Mouse (Mus musculus) G1E (cell line): ENCODE results near the gene Cdip1. TPM values are rescaled to one million over a fixed set of nuclear protein-coding genes. Genes with fewer than 3 reads are reported as not detected.

Experiments
- ATAC-seq: 2 replicates; pipeline ENCODE4 v1.8.0; 2016; ENCODE audit warnings: mild to moderate bottlenecking; ENCODE audit not compliant: insufficient number of reproducible peaks, poor library complexity, low FRiP score, severe bottlenecking; ENCODE audit errors: extremely low read depth
- DNase-seq: peaks from one replicate; pipeline ENCODE4 v3.0.0; 2012; ENCODE audit warnings: low spot score
- H3K27me3 ChIP-seq: 2 replicates; pipeline ENCODE4 v1.6.1; 2012; ENCODE audit warnings: mild to moderate bottlenecking, low read length, inconsistent platforms; ENCODE audit not compliant: insufficient read depth
- H3K36me3 ChIP-seq: replicated peaks from 2 replicates; pipeline ENCODE3; 2012; ENCODE audit warnings: mild to moderate bottlenecking, inconsistent platforms
- H3K4me1 ChIP-seq: 2 replicates; pipeline ENCODE4 v1.6.1; 2012; ENCODE audit warnings: low read depth, low read length, inconsistent platforms, mixed read lengths; ENCODE audit not compliant: insufficient read depth
- H3K4me3 ChIP-seq: 2 replicates; pipeline ENCODE4 v1.5.1; 2012; ENCODE audit warnings: low read depth, mild to moderate bottlenecking, inconsistent platforms, low read length, moderate library complexity, mixed read lengths
- H3K9me3 ChIP-seq: replicated peaks from 2 replicates; pipeline ENCODE4 v1.6.1; 2012; ENCODE audit warnings: inconsistent platforms
- CTCF ChIP-seq: IDR thresholded peaks from 2 replicates; pipeline ENCODE4 v1.5.1; 2012; ENCODE audit warnings: low read depth, low read length, inconsistent platforms, mixed read lengths
- GATA1 ChIP-seq: IDR thresholded peaks from 2 replicates; pipeline ENCODE4 v1.6.1; 2012; ENCODE audit warnings: borderline replicate concordance, low read length, inconsistent platforms, mixed read lengths
- GATA2 ChIP-seq: IDR thresholded peaks from 2 replicates; pipeline ENCODE4 v1.6.1; 2012; ENCODE audit warnings: low read depth, low read length, inconsistent platforms, borderline replicate concordance
- POLR2AphosphoS5 ChIP-seq: IDR thresholded peaks from 2 replicates; pipeline ENCODE4 v1.6.1; 2012; ENCODE audit warnings: low read depth, low read length, inconsistent platforms; ENCODE audit not compliant: insufficient replicate concordance
- TAL1 ChIP-seq: conservative IDR thresholded peaks from 2 replicates; pipeline ENCODE4 v1.6.1; 2012; ENCODE audit warnings: low read depth, low read length, inconsistent platforms, mixed read lengths
- polyA plus RNA-seq: library from polyadenylated mRNA; stranded (reverse); fragments of >175 nt; gene quantifications from 2 replicates; pipeline ENCODE4 v1.2.3, GENCODE M21; 2012
- total RNA-seq, 2 experiments: library from RNA; stranded (forward) in 1 of 2; stranded (reverse) in 1 of 2; fragments of 200-1000 nt in 1 of 2; fragments of >200 nt in 1 of 2; fragmentation: Nextera tagmentation in 1 of 2; gene quantifications; 2 replicates each; pipeline ENCODE4 v1.2.3; 2014 to 2017

Gene Cdip1
- total and polyA plus RNA-seq, 3 experiments = 12.0 to 31.9 (median 16.2) TPM

GRCm38 (mm10) chr16:4730776-4731358 is 59.2 kb downstream of the Cdip1 start:
- Histone ChIP-seq H3K9me3 (no peaks in the 10 kb centered on the region), H3K36me3 (peaks cover 20% of the 10 kb centered on the region), H3K27me3 (no peaks in the 10 kb centered on the region), H3K4me1 (peaks cover 23% of the 10 kb centered on the region), H3K4me3 (no peak overlapping the region)
- ATAC-seq (no peak), DNase-seq (no peak)
- TF ChIP-seq CTCF (no peak), GATA2 (no peak), TAL1 (no peak), GATA1 (no peak), POLR2AphosphoS5 (no peak)

GRCm38 (mm10) chr16:4727963-4728362 is 62.1 kb downstream of the Cdip1 start:
- no peaks in the 10 kb centered on the region for H3K9me3 ChIP-seq
- DNase-seq = no peak

GRCm38 (mm10) chr16:4727526-4727925 is 62.6 kb downstream of the Cdip1 start:
- ATAC-seq (no peak), DNase-seq (no peak)
- Histone ChIP-seq H3K4me3 (no peak overlapping the region), H3K4me1 (peaks cover 33% of the 10 kb centered on the region), H3K36me3 (peaks cover 11% of the 10 kb centered on the region), H3K27me3 (no peaks in the 10 kb centered on the region), H3K9me3 (no peaks in the 10 kb centered on the region)
- TF ChIP-seq CTCF = no peak
- TF ChIP-seq GATA2 = no peak
- no peak for TF ChIP-seq TAL1
- TF ChIP-seq GATA1 = no peak
- TF ChIP-seq POLR2AphosphoS5 = no peak

More at GRCm38 (mm10) chr16:4727963-4728362, 62.1 kb downstream of the Cdip1 start:
- H3K4me3 ChIP-seq = no peak overlapping the region
- TF ChIP-seq GATA1 (no peak), POLR2AphosphoS5 (no peak), TAL1 (no peak), CTCF (no peak), GATA2 (no peak)
- H3K4me1 ChIP-seq = peaks cover 30% of the 10 kb centered on the region
- no peak for ATAC-seq
- H3K27me3 ChIP-seq = no peaks in the 10 kb centered on the region
- H3K36me3 ChIP-seq = peaks cover 11% of the 10 kb centered on the region

- DNase-seq (peak; percentile 53), ATAC-seq (peak; percentile 12; the same call in 1 of the 2 replicates)
- no peak for TF ChIP-seq GATA1
- no peak for TF ChIP-seq CTCF
- TF ChIP-seq POLR2AphosphoS5 = no peak
- TF ChIP-seq TAL1 = no peak
- no peak for TF ChIP-seq GATA2
- peaks cover 6% of the 10 kb centered on the region for H3K36me3 ChIP-seq
- peaks cover 33% of the 10 kb centered on the region for H3K4me1 ChIP-seq
- H3K27me3 ChIP-seq = no peaks in the 10 kb centered on the region
- no peaks in the 10 kb centered on the region for H3K9me3 ChIP-seq
- H3K4me3 ChIP-seq = peak overlapping the region; percentile 85
Observed at GRCm38 (mm10) chr16:4726528-4727128, 63.5 kb downstream of the Cdip1 start.

GRCm38 (mm10) chr16:4725780-4726527 is 64.1 kb downstream of the Cdip1 start, which contains the start of gene Hmox2:
Gene Hmox2, plus strand, starts transcription at chr16:4726361.
- ATAC-seq = peak; percentile 77
- no peaks in the 10 kb centered on the region for H3K9me3 ChIP-seq
- peak within 1 kb of the TSS; percentile 85 for H3K4me3 ChIP-seq
- H3K27me3 ChIP-seq = no peaks in the 10 kb centered on the region
- peak; percentile 89 for DNase-seq
- H3K4me1 ChIP-seq = peaks cover 33% of the 10 kb centered on the region
- TF ChIP-seq CTCF = no peak
- TF ChIP-seq GATA2 = no peak
- no peak for TF ChIP-seq TAL1
- TF ChIP-seq POLR2AphosphoS5 = no peak
- TF ChIP-seq GATA1 = no peak
- peaks cover 3% of the 10 kb centered on the region for H3K36me3 ChIP-seq

GRCm38 (mm10) chr16:4725266-4725665 is 64.8 kb downstream of the Cdip1 start:
- H3K36me3 ChIP-seq = peaks cover 3% of the 10 kb centered on the region
- ATAC-seq (no peak), DNase-seq (no peak)
- peaks cover 33% of the 10 kb centered on the region for H3K4me1 ChIP-seq
- H3K27me3 ChIP-seq = no peaks in the 10 kb centered on the region
- H3K4me3 ChIP-seq = no peak overlapping the region
- TF ChIP-seq GATA2 (no peak), POLR2AphosphoS5 (no peak), TAL1 (no peak), CTCF (no peak), GATA1 (no peak)
- H3K9me3 ChIP-seq = no peaks in the 10 kb centered on the region
